Mouse (Mus musculus) midbrain, embryonic 13.5 days (tissue): ENCODE data around the gene Mterf4. TPM values are rescaled to one million over a fixed set of nuclear protein-coding genes. Genes with fewer than 3 reads are reported as not detected.
"Not testable (repeated sequence)": the region's sequence is repeated elsewhere in the genome, so short reads cannot be mapped to it uniquely, and the experiment has no call there.

Experiments
- ATAC-seq: fragments of 200-750 bp; cut with Nextera tagmentation; 2 replicates; pipeline ENCODE4 v1.8.0; 2017; ENCODE audit warnings: mild to moderate bottlenecking, moderate TSS enrichment, moderate library complexity
- H3K27ac ChIP-seq: fragments of 300-500 bp; sonication (generic); 2 replicates; pipeline ENCODE4 v1.5.1; 2015; ENCODE audit warnings: inconsistent platforms, mild to moderate bottlenecking, moderate library complexity
- H3K27me3 ChIP-seq: fragments of 300-500 bp; sonication (generic); 2 replicates; pipeline ENCODE4 v1.6.1; 2015; ENCODE audit warnings: mild to moderate bottlenecking, inconsistent platforms
- H3K36me3 ChIP-seq: fragments of 300-500 bp; sonication (generic); 2 replicates; pipeline ENCODE4 v1.6.1; 2015; ENCODE audit warnings: mild to moderate bottlenecking, inconsistent platforms
- H3K4me1 ChIP-seq: fragments of 300-500 bp; sonication (generic); replicated peaks from 2 replicates; pipeline ENCODE4 v1.6.1; 2015; ENCODE audit warnings: inconsistent platforms
- H3K4me2 ChIP-seq: fragments of 300-500 bp; sonication (generic); replicated peaks from 2 replicates; pipeline ENCODE4 v1.6.1; 2015; ENCODE audit warnings: moderate library complexity, mild to moderate bottlenecking, inconsistent platforms
- H3K4me3 ChIP-seq: fragments of 300-500 bp; sonication (generic); replicated peaks from 2 replicates; pipeline ENCODE4 v1.5.1; 2015; ENCODE audit warnings: mild to moderate bottlenecking, inconsistent platforms
- H3K9ac ChIP-seq: fragments of 300-500 bp; sonication (generic); replicated peaks from 2 replicates; pipeline ENCODE4 v1.6.1; 2015; ENCODE audit warnings: mild to moderate bottlenecking, inconsistent platforms
- H3K9me3 ChIP-seq: fragments of 300-500 bp; sonication (generic); 2 replicates; pipeline ENCODE4 v1.6.1; 2016; ENCODE audit warnings: mild to moderate bottlenecking, inconsistent platforms
- WGBS: fragments of 180-500 bp; shearing (Covaris S2); methylation state at CpG from one replicate; pipeline ENCODE4 v1.1.7; 2015; 5-methylcytosine and 5-hydroxymethylcytosine counted together
- polyA plus RNA-seq: library from polyadenylated mRNA; unstranded; fragments of >200 nt; fragmentation: Nextera tagmentation; extraction: Ambion mirVana; gene quantifications from 2 replicates; pipeline ENCODE4 v1.2.1, GENCODE M21; 2015

Gene Mterf4
- 37.3 and 37.9 TPM in 2 replicates for polyA plus RNA-seq

- Histone ChIP-seq H3K36me3 (peaks cover 50% of the 10 kb centered on the region), H3K4me1 (peaks cover 23% of the 10 kb centered on the region), H3K4me3 (peak within 1 kb of the TSS; percentile 91), H3K4me2 (peak within 1 kb of the TSS; percentile 82), H3K9me3 (no peaks in the 10 kb centered on the region), H3K27me3 (no peaks in the 10 kb centered on the region), H3K9ac (peak within 1 kb of the TSS; percentile 86), H3K27ac (peak within 1 kb of the TSS; percentile 51)
- ATAC-seq: peak; percentile 97
- WGBS: 7% methylated on average over 36 of the region's 36 CpGs
These were observed at the start of gene Mterf4 for GRCm38 (mm10) chr1:93305581-93306337. Gene Mterf4 (minus strand): TSS chr1:93305915.

DNA sequence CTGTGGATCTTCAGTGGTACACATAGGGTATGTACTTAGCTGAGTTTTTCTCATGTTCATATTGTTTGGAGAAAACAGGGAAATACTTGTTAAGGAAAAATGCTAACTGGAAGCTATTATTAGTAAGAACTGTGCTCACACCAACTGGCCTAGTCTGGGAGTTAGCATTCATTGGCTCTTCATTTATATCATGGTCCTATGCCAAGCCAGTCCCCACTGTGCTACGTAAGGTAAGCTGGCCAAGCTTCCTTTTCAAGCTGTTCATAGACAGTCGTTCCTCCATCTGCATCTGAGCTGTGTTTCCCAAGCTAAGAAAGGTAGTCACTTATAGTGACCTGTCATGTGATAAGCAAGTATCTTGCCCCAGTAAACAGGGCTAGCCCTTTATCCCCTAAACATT is 47.0 kb upstream of the Mterf4 start:
- Histone ChIP-seq H3K36me3 (peaks cover 90% of the 10 kb centered on the region), H3K4me2 (no peak overlapping the region), H3K27me3 (no peaks in the 10 kb centered on the region), H3K27ac (no peak overlapping the region), H3K4me3 (no peak overlapping the region), H3K4me1 (no peaks in the 10 kb centered on the region), H3K9ac (no peak overlapping the region), H3K9me3 (no peaks in the 10 kb centered on the region)
- WGBS: 87% methylated on average over 2 of the region's 2 CpGs
- no peak for ATAC-seq

DNA sequence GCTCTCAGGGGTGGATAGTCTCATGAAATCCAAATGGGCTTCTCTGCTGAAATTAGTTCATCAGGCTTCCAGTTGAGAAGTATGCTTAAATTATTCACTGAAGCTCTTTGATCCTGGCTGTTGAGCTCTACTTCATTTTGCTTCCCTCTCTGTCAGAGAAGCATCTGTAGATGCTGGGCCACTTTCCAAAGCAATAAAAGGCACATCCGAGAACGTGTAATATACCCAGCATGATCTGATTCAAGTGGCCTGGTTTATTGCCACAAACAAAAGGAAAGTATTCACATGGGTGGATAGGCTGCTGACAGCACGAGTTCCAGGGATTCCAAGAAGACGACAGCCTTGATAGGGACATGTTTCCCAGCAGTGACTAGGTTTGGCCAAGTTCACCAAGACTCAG is 44.0 kb upstream of the Mterf4 start:
- Histone ChIP-seq H3K9ac (no peak overlapping the region), H3K9me3 (no peaks in the 10 kb centered on the region), H3K4me2 (no peak overlapping the region), H3K27me3 (no peaks in the 10 kb centered on the region), H3K4me3 (no peak overlapping the region), H3K36me3 (peaks cover 77% of the 10 kb centered on the region), H3K27ac (no peak overlapping the region), H3K4me1 (peaks cover under 1% of the 10 kb centered on the region)
- no peak for ATAC-seq
- WGBS: 79% methylated on average over 4 of the region's 4 CpGs

- no peak overlapping the region for H3K4me3 ChIP-seq
- no peaks in the 10 kb centered on the region for H3K9me3 ChIP-seq
- no peak overlapping the region for H3K27ac ChIP-seq
- 94% methylated on average over 5 of the region's 5 CpGs for WGBS
- H3K9ac ChIP-seq: no peak overlapping the region
- H3K27me3 ChIP-seq: no peaks in the 10 kb centered on the region
- peaks cover 51% of the 10 kb centered on the region for H3K36me3 ChIP-seq
- no peak for ATAC-seq
- H3K4me1 ChIP-seq: peaks cover 11% of the 10 kb centered on the region
- no peak overlapping the region for H3K4me2 ChIP-seq
These were observed 41.5 kb upstream of the Mterf4 start for GRCm38 (mm10) chr1:93347176-93347575.

DNA sequence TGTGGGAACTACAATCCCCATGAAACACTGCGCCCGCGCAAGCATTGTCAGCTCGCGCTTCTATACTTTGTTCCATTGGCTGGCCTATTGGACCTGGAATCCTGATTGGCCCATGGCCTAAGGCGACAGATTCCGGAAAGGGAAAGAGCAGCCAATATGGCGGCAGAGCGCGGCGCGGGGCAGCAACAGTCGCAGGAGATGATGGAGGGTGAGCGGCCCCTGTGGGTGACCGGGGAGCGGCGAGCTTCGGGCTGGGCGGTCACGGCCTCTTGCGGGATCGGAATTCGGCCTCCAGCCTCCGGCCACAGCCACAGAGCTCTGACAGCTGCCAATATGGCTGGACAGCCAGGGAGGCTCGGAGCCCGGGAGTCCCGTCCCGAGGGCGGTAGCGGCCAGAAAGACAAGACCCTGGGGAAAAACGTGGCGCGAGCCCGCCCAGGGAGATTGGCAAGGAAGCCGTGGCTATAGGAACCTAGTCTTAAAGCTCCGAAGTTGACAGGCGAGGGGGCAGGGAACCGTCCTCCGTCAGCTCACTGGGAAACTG is 37.9 kb upstream of the Mterf4 start:
- peak overlapping the region; percentile 91 for H3K4me3 ChIP-seq
- peak overlapping the region; percentile 91 for H3K4me2 ChIP-seq
- H3K27ac ChIP-seq: peak overlapping the region; percentile 67
- no peaks in the 10 kb centered on the region for H3K27me3 ChIP-seq
- no peaks in the 10 kb centered on the region for H3K9me3 ChIP-seq
- peaks cover 27% of the 10 kb centered on the region for H3K4me1 ChIP-seq
- peak; percentile 98 for ATAC-seq
- peak overlapping the region; percentile 88 for H3K9ac ChIP-seq
- H3K36me3 ChIP-seq: peaks cover 22% of the 10 kb centered on the region
- WGBS: under 1% methylated on average over 39 of the region's 39 CpGs

DNA sequence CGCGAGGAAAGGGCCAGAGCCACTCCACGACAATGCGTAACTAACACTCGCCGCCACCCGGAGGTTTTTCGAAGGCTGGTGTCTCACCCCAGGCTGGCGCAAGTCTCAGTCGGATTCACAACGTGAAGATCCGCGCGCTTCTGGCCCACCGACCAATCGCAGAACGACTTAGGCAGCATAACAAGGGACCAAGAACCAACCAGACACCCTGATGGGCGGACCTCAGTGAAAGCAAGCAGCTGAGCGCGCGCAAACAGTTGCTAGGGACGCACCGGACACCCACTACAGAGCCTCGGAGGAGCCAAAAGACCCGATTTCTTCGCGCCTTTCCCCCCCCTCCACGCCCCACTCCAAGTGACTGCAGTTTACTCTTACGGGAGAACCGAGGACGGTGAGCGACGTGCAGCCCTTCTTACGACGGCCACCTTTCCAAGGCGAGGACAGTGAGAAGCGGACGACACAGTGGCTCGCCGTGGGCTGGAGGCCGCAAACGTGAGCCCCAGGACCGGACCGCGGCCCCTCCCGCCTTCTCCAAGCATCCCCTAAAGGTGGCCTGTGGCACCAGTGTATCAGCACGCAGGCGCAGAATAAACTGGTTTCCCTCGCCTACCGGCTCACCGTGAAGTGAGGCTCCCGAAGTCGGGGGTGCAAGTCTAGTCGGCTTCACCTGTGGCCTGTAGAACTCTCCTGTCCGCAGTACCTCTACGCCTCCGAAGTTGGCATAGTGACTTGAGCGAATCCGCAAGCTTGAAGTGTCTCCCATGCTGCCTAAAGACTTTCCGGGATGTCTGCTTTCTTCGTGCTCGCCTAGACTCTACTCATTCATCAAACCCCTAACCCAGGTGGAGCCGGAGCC is 37.2 kb upstream of the Mterf4 start, which contains the start of the genes Ppp1r7 and Pask:
TSS of gene Ppp1r7 (plus strand) at position 207 of the 856 bp plus-strand sequence.
TSS of gene Pask (minus strand) at position 835 of the 856 bp plus-strand sequence.
- peak; percentile 95 for ATAC-seq
- no peaks in the 10 kb centered on the region for H3K9me3 ChIP-seq
- under 1% methylated on average over 63 of the region's 63 CpGs for WGBS
- H3K27me3 ChIP-seq: no peaks in the 10 kb centered on the region
- H3K9ac ChIP-seq: peak within 1 kb of the TSS; percentile 88
- peak within 1 kb of the TSS; percentile 91 for H3K4me3 ChIP-seq
- peak within 1 kb of the TSS; percentile 67 for H3K27ac ChIP-seq
- peaks cover 15% of the 10 kb centered on the region for H3K36me3 ChIP-seq
- H3K4me2 ChIP-seq: peak within 1 kb of the TSS; percentile 91
- peaks cover 27% of the 10 kb centered on the region for H3K4me1 ChIP-seq

DNA sequence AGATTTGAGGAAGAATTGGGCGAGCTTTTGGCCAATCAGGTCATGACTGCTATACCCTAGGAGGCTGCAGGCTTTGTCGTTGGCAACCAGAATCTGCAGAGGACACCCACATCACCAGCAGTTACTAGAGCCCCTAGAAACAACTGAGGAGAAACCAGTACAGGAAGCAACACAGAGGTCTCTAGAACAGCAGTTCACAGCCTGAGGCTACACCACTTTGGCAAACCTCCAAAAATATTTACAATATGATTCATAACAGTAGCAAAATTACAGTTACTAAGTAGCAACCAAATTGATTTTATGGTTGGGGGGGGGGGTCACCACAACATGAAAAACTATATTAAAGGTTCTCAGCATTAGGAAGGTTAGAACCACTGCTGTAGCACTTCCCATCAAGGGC is 28.9 kb upstream of the Mterf4 start:
- no peak for ATAC-seq
- 82% methylated on average over 2 of the region's 2 CpGs for WGBS
- no peaks in the 10 kb centered on the region for H3K27me3 ChIP-seq
- H3K9ac ChIP-seq: no peak overlapping the region
- H3K4me2 ChIP-seq: no peak overlapping the region
- no peak overlapping the region for H3K4me3 ChIP-seq
- H3K27ac ChIP-seq: no peak overlapping the region
- peaks cover 32% of the 10 kb centered on the region for H3K36me3 ChIP-seq
- no peaks in the 10 kb centered on the region for H3K4me1 ChIP-seq
- no peaks in the 10 kb centered on the region for H3K9me3 ChIP-seq

- Histone ChIP-seq H3K9me3 (no peaks in the 10 kb centered on the region), H3K4me3 (no peak overlapping the region), H3K4me2 (no peak overlapping the region), H3K36me3 (peaks cover 56% of the 10 kb centered on the region), H3K27me3 (no peaks in the 10 kb centered on the region), H3K9ac (no peak overlapping the region), H3K4me1 (no peaks in the 10 kb centered on the region), H3K27ac (no peak overlapping the region)
- no peak for ATAC-seq
- 94% methylated on average over 3 of the region's 3 CpGs for WGBS
These were observed 20.7 kb upstream of the Mterf4 start for GRCm38 (mm10) chr1:93326446-93326845.

DNA sequence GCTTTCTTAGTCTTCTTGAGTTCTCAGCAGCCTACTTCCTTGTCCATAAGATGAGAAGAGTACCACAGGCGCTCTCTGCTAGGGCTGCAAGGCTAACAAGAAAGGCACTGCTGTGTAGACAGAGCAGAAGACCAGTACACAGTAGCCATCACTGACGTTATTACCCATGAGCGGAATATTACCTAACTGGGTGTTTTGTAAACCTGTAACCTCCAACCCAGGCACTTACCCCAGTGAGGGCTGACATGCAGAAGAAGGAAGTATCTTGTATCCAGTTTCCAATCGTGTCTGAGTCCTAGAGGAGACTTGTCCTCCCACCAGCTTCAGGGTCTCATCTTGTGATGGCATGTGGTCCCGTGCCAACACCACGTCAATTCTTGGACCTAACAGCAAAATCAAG is 18.3 kb upstream of the Mterf4 start:
- WGBS: 92% methylated on average over 6 of the region's 6 CpGs
- H3K27ac ChIP-seq: no peak overlapping the region
- H3K4me3 ChIP-seq: no peak overlapping the region
- no peaks in the 10 kb centered on the region for H3K4me1 ChIP-seq
- H3K27me3 ChIP-seq: no peaks in the 10 kb centered on the region
- no peak overlapping the region for H3K4me2 ChIP-seq
- no peak overlapping the region for H3K9ac ChIP-seq
- peaks cover 72% of the 10 kb centered on the region for H3K36me3 ChIP-seq
- no peak for ATAC-seq
- H3K9me3 ChIP-seq: no peaks in the 10 kb centered on the region

GRCm38 (mm10) chr1:93300578-93300977 is 5.1 kb downstream of the Mterf4 start:
- WGBS: 97% methylated on average over 3 of the region's 3 CpGs
- H3K27ac ChIP-seq: no peak overlapping the region
- peaks cover 86% of the 10 kb centered on the region for H3K36me3 ChIP-seq
- H3K4me1 ChIP-seq: peaks cover 16% of the 10 kb centered on the region
- no peak overlapping the region for H3K4me2 ChIP-seq
- ATAC-seq: no peak
- H3K4me3 ChIP-seq: no peak overlapping the region
- no peak overlapping the region for H3K9ac ChIP-seq
- no peaks in the 10 kb centered on the region for H3K27me3 ChIP-seq
- H3K9me3 ChIP-seq: no peaks in the 10 kb centered on the region

DNA sequence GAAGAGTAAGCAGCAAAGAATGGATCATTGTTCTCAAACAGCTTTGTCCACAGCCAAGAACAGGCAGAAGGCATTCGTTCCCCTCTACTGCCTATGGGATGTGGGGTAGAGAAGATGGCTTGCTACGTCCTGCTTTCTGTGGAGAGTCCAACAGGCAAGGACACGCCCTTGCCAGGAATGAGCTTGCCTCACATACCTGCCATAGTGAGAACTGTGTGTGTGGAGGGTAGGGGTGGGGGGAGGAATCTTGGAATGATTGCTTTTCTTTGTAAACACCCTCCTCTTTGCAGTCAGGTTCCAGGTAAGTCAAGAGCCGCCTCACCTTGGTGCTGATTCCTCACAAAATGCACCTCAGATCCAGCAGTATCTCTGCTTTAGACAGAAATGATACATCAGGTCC is 5.9 kb downstream of the Mterf4 start:
- H3K36me3 ChIP-seq: peaks cover 87% of the 10 kb centered on the region
- no peaks in the 10 kb centered on the region for H3K9me3 ChIP-seq
- no peak for ATAC-seq
- H3K27me3 ChIP-seq: no peaks in the 10 kb centered on the region
- no peak overlapping the region for H3K9ac ChIP-seq
- no peak overlapping the region for H3K4me3 ChIP-seq
- H3K27ac ChIP-seq: no peak overlapping the region
- WGBS: 94% methylated on average over 4 of the region's 4 CpGs
- no peak overlapping the region for H3K4me2 ChIP-seq
- peaks cover 11% of the 10 kb centered on the region for H3K4me1 ChIP-seq

DNA sequence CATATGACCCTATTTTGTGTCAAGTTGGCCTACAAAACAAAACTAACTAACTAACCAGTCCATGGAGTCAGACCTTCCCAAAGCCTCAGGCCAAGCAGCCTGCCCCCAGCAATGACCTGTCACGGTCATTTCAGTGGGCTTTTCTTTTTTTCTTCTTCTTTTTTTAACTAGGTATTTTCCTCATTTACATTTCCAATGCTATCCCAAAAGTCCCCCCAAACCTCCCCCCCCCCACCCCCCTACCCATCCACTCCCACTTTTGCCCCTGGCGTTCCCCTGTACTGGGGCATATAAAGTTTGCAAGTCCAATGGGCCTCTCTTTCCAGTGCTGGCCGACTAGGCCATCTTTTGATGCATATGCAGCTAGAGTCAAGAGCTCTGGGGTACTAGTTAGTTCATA is 11.2 kb downstream of the Mterf4 start:
- not testable (repeated sequence) for ATAC-seq

More for the DNA sequence above, 11.2 kb downstream of the Mterf4 start:
- WGBS: 78% methylated on average over 3 of the region's 3 CpGs
- H3K36me3 ChIP-seq: peaks cover 37% of the 10 kb centered on the region
- not testable (repeated sequence) for H3K4me2 ChIP-seq, H3K27ac ChIP-seq, H3K4me3 ChIP-seq, H3K4me1 ChIP-seq, H3K27me3 ChIP-seq, H3K9me3 ChIP-seq, H3K9ac ChIP-seq
